Mouse (Mus musculus): ENCODE data around the gene Col4a1. TPM values are rescaled to one million over a fixed set of nuclear protein-coding genes. Genes with fewer than 3 reads are reported as not detected.

Col4a1 gene
- total RNA-seq, 2 experiments from 2014 or later: 250 to 364 TPM

Other genes starting within 250 kb of the Col4a1 start
- 100 to 1,000 TPM; 131 to 150 TPM for gene Col4a2, start within 50 bp of the Col4a1 start, total RNA-seq (2021)
- gene Rab20, start 165.9 kb upstream of the Col4a1 start, total RNA-seq (2021): 1 to 10 TPM; 6.9 to 7.5 TPM
- gene Naxd, start 184.7 kb upstream of the Col4a1 start, total RNA-seq (2021): 10 to 100 TPM; 67.0 to 72.6 TPM
- gene Cars2, start 238.0 kb upstream of the Col4a1 start, total RNA-seq (2021): 10 to 100 TPM; 49.3 to 54.2 TPM
- 10 to 100 TPM; 30.3 to 36.6 TPM for gene Ing1, start 242.7 kb upstream of the Col4a1 start, total RNA-seq (2021)